Mouse (Mus musculus): ENCODE measurements around the gene Dact3.

DNA sequence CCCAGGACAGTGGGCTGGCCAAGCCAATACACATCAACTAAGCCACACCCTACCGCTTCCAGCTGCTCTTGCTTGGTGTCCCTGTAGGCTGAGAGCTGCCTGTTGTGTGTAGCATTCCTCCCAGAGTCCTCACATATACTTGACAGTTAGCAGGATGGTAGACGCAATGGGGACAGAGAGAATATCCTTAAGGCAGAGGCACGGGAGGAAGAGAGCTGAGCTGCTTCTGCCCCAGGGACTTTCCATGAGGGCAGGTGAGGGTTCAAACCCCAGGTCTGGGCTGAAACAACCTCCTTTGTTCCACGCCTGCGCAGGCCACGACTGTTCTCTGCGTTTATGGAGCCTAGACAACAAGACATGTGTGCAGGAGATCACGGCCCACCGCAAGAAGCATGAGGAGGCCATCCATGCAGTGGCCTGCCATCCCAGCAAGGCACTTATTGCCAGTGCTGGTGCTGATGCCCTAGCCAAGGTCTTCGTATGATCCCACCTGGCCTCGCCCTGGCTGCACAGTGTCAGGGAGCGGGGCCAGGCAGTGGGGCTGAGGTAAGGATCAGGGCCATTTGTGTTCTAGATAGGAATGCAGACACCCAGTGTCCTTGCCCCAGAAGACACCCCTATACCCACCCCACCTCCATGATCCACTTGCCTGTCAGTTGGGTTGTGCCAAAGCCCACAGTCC lies 35.5 kb upstream of the Dact3 start:
- TF ChIP-seq CTCF (IDR thresholded peaks at IDR 0.05 in 2 of 3, conservative IDR thresholded peaks at IDR 0.05 in 1 of 3; ENCODE audit: control insufficient read depth in 1 of 3, insufficient read depth in 1 of 3, low read depth in 2 of 3, low read length in 3 of 3, poor library complexity in 1 of 3, severe bottlenecking in 1 of 3) (no peak), EP300 (IDR thresholded peaks at IDR 0.05; ENCODE audit: low read depth in 1 of 2, low read length in 2 of 2) (no peak), ZNF384 (IDR thresholded peaks at IDR 0.05; ENCODE audit: low read depth, low read length) (no peak), SIN3A (IDR thresholded peaks at IDR 0.05; ENCODE audit: low read length) (no peak), POLR2A (IDR thresholded peaks at IDR 0.05; ENCODE audit: control insufficient read depth in 1 of 2, insufficient read depth in 1 of 2, low read depth in 1 of 2, low read length in 2 of 2, poor library complexity in 1 of 2) (no peak), MAZ (IDR thresholded peaks at IDR 0.05; ENCODE audit: low read depth, low read length) (no peak), MXI1 (IDR thresholded peaks at IDR 0.05; ENCODE audit: low read depth, low read length) (no peak), HCFC1 (IDR thresholded peaks at IDR 0.05; ENCODE audit: low read depth, low read length) (no peak), POLR2AphosphoS2 (IDR thresholded peaks at IDR 0.05; ENCODE audit: low read length) (no peak), MYC (IDR thresholded peaks at IDR 0.05; ENCODE audit: low read depth, low read length) (no peak), ZMIZ1 (IDR thresholded peaks at IDR 0.05; ENCODE audit: low read depth, low read length) (no peak), SMC3 (IDR thresholded peaks at IDR 0.05; ENCODE audit: low read depth, low read length) (no peak), MAFK (IDR thresholded peaks at IDR 0.05; ENCODE audit: borderline replicate concordance, low read depth, low read length) (no peak)

Data from MEL (cell line).